Mouse (Mus musculus): ENCODE results near the gene Crispld2.

- no peak for TF ChIP-seq CTCF (IDR thresholded peaks at IDR 0.05; ENCODE audit: low read depth)
- no peak for TF ChIP-seq EP300 (IDR thresholded peaks at IDR 0.05; ENCODE audit: low read depth)
Observed at GRCm38 (mm10) chr8:120026991-120027390, 34.8 kb downstream of the Crispld2 start.

Data from heart, postnatal 0 days (tissue).